Mouse (Mus musculus) B cell, adult 2 months (primary cell): Measurements from ENCODE around the gene Fancl.
"Not testable (repeated sequence)": the region's sequence is repeated elsewhere in the genome, so short reads cannot be mapped to it uniquely, and the experiment has no call there.

Experiments used
- DNase-seq, 2 experiments: peaks; one replicate each; pipeline ENCODE4 v3.0.0; 2022

Fancl gene

DNA sequence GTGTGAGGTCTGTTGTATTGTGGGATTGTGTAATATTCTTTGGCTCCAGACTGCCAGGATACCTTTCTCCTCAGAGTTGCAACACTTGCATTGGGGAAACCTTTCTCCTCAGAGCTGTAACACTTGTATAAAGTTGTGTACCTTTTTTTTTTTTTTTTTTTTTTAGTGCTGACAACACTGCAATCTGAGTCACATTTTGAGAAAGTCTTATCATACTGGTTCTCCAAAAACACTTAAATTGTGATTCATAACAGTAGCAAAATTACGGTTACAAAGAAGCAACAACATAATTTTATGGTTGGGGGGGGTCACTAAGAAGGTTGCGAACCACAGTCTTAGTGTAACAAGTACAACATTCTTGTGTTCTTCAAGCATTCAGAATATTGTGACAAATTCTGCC lies at the start of gene Fancl:
TSS of gene Fancl (plus strand) at position 165 of the 400 bp plus-strand sequence.
- no peak for DNase-seq

DNA sequence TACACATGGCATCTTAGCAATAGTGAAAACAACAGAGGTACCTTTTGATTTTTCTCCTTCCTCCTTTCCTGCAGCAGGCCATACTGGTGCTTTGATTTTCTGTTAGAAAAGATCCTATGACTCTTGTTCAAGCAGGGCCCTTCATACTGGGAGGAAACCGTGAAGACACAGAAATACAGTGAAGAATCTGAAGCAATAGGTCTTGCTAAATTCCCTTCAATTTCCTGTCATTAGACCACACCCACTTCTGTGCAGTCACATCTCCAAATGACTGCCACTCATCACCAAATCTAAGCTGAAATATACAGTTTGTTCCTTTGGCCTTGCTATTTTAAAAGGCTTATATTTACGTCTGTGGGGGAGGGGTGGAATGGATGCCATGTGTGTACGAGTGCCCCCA lies 49.1 kb upstream of the Fancl start:
- DNase-seq = no peak

DNA sequence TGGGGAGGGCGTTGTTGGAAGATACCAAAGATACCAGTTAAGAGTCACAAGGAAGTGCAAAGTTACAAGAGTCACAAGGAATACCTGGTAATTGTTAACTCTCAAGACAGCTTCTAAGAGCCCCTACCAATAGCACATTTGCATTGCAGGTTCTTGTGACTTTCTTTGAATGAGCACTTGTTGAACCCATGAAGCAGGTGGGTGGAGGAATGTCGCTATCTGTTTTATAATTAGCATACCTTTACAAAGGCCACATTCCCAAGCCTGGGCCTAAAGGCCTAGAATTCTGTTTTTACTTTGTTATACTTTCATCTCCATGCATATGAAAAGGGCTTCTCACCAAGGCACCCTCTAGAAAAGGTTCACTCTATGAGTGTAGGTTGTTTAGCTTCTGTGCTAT lies 15.8 kb upstream of the Fancl start:
- DNase-seq = not testable (repeated sequence)

DNA sequence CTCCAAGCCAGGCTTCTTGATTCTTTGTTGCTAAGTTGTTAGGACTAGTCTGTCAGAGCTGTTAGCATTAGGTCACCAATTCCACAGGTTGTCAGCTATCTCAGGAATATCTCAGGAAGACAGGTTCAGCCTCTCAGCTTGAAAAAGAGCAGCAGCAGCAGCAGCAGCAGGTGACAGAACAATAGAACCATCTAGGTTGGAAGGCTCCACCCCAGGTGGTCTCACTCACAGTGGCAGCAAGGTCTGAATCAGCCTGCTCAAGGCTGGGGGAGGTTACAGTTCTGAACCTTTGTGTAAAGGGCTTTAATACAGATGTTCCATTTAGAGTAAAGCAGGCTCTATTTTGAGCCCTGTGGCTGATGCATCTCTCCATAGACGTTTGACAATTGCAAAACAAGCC lies 14.0 kb upstream of the Fancl start:
- DNase-seq = not testable (repeated sequence)

DNA sequence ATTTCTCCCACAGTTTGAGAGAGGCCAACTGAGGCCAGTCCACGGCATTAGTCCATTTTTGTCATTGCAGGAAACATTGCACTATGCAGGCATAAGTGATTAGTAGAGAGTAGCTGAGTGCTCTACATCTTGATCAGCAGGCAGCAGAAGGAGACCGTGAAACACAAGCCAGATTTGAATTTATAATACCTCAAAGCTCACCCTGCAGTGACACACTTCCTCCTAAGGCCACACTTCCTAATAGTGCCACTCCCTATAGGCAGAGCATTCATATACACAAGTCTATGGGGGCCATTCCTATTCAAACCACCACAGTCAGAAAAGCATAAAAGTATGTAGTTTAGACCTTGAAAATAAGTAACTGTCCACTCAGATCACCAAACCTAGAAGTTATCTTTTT lies 11.8 kb upstream of the Fancl start:
- no peak for DNase-seq

DNA sequence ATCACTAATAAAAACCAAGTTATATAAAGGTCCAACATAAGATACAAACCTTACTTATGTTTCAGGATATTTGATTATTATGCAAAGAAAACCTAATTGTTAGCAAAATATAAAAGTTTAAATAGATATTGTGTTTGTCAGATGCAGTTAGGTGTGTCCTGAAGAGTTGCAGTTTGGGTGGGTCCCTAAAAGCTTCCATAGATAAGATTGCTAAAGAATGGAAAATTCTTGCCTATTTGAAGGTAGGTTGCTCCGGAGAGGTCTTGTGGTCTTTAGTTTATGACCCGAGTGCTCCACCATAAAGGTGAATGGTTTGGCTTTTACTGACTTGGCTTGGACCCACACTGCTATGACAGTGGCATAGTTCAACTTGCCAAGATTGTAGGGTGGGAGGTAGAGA lies 7.9 kb upstream of the Fancl start:
- DNase-seq = no peak

DNA sequence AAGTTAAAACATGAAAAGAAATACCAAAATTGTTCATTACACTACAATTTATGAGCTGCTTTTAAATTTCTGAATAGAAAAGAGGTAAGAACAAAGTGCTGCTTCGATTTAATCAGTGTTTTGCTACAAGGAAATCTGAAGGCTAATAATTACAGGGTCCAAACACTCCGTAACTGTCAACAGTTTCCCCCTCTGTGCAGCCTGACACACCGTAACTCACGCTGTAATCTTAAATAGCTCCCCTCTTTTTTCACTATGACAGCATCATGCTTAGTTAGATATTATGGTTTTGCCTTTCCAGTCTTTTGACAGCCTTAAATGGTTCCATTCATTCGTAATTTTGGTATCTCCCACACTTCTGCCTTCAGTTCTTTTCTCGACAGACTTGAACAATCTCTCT lies 4.4 kb upstream of the Fancl start:
- DNase-seq = no peak

DNA sequence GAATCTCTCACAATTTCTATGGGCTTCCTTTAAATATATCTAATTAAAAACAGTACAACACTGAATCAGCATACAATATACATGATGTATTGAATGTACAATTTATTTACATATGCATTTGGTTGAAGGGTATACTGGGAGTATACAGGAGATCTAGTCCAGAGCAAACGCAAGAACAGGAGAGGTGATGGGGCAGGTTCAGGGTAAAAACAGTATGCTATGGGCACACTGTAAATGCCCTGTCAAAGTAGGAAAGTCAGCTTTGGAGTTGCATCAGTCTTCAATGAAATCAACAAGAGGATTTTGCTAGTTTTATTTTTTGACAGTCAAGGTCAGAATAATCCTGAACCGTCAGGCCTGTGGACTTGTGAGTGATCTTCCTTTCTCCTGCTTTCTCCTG lies 743 bp downstream of the Fancl start:
- DNase-seq = no peak

DNA sequence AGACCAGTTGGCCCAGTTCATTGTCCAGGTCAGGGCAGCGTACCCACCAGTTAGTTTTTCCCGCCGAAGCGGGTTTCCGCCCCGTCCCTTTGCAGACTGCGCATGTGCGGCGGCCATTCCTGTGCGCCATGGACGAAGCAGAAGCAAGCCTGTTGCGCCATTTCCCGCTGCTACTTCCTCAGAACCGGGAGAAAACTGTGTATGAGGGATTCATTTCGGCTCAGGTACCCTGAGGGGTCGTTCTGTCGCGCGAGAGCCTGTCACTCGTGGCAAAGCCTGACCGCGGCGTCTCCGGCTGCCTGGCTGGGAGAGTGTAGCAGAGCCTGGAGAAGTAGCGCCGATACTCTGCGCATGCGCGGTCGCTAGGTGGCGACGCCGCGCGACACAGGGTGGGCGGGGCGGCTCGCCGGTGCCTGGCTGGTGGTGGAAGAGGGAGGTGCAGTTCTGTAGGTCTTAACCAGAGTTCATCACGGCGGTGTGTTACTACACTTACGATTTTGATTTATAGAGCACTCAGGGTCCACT lies 1.2 kb downstream of the Fancl start:
- DNase-seq = peak; percentile 95 to 96

DNA sequence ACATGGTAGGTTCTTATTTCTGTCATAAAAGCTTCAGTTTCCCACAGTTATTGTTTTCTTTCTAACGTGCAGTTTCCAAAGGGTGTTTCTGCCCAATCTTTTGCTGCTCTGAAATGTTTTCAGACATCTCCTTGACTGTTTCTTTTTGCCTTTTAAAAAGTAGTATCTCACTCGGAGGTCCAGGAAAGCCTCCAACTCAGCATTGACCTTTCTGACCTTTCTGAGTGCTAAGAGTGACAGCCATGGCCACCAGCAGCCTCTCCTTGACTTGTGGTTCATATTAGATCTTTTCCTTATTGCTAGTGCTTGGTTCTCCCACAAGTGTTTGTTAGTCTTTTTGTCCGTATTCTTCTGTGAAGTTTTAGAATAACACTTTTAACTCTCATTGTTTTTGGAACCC lies 9.6 kb downstream of the Fancl start:
- no peak for DNase-seq

DNA sequence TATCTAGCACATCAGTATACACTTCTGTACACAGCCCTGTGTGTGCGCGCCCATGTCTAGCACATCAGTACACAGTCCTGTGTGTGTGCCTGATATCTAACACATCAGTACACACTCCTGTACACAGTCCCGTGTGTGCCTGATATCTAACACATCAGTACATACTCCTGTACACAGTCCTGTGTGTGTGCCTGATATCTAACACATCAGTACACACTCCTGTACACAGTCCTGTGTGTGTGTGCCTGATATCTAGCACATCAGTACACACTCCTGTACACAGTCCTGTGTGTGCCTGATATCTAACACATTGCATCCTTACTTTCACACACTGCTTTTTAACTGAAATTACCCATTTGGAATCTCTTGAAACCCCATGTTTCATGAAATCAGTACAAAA lies 27.0 kb downstream of the Fancl start:
- DNase-seq = no peak

DNA sequence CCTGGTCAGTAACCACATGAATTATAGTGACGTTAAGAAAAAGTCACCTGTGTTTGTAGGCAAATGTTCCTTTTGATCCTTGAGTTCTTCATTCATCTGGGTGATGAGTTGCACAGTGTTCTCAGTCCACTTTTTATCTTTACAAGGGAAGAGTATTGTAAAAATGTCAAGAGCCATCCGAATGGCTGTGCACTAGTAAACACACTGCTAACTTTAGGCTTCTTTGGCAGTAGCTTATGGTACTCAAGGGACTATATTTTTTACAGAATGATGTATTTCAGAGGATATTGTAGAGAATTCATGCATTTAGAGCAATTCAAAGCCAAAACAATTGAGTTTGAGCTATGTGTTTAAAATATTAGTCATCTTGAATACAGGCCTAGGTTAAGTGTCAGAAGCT lies 35.5 kb downstream of the Fancl start:
- DNase-seq = no peak

DNA sequence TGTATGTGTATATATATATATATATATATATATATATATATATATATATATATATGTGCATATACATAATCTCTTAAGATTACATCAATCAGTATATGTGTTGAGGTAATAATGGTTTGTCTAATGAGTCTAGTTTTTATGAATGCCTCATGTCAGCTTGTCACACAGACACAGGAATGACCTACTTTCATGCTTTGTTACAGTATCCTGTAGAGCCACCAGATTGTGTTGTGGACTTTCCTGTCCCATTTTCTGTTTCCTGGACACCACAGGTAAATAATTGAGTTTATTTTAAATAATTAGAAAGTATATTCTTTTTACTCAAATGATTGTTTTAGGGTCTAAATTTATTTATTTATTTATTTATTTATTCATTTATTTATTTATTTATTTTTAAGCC lies 48.3 kb downstream of the Fancl start:
- DNase-seq = no peak

DNA sequence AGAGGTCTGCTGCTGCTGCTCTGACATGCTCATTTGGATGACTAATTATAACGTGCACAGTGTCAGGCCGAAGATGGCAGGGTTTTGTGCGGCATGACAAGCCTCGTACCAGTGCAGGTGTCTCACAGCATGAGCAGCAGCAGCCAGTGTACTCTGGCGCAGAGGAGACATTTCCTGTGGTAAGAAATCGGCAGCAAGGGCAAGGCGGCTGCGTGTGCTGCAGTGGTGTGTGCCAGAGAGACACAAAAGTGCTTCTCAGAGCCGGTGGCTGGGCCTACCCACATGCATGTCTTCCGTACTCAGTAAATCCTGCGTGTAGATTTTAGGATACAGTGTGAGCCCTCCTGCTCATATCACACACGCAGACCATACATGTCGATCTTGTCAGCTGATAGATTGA lies 51.9 kb downstream of the Fancl start:
- peak in 1 of 2 experiments; percentile 3 for DNase-seq

DNA sequence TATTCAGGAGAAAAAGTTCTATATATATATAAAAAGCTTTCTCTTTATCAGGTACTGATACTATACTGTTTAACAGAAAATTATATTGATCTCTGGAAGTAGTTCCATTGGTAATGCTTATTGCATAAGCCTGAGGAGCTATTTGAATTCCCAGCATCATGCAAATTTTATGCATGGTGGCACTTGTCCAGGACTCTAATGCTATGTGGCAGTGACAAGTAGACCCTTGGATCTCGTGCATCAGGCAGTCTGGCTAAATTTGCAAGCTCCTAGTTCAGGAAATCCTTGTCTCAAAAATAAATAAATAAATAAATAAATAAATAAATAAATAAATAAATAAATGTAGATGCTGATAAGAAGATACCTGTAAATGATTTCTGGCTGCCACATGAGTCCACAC lies 55.2 kb downstream of the Fancl start:
- no peak for DNase-seq

DNA sequence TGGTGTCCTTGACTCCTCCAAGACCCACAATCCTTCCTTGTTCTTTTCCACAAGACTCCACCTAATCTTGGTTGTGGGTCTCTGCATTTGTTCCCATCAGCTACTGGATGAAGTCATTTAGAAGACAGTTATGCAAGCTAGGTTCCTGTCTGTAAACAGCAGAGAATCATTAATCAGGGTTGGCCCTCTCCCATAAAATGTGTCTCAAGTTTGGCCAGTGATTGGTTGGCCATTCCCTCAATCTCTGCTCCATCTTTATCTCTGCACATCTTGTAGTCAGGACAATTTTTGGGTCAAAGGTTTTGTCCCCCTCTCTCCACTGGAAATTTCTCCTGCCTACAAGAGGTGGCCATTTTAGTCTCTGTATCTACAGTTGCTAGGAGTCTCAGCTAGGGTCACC lies 58.4 kb downstream of the Fancl start:
- no peak for DNase-seq

DNA sequence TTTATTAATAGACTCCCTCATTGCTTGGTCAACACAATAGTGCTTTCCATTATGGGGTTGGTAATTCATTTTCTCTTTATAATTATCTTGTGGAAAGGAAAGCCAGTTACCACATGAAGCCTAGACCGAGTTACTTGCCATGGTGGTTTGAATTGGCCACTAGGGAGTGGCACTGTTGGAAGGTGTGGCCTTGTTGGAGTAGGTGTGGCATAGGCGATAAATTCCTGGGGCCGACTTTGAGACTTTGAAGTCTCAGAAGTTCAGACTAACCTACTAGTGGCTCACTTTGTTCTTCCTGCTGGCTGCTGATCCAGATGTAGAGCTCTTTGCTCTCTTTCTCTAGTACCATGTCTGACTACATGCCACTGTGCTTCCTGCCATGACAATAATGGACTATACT lies 63.9 kb downstream of the Fancl start:
- no peak for DNase-seq

DNA sequence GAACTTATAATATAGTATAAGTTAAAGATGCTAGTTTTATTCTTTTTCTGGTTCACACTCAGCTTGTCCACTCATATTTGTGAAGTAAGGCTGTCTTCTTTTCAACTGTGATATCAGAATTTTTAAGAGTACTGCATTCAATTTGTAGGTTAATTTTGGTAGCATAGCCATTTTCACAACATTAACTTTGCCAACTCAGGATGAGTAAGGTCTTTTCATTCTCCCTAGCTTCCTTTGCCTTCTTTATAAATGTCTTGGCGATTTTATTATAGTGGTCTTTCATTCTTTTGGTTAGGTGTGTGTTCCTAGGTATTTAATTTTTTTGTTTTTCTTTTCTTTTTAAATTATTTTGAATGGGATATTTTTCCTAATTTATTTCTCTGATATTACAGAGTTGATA lies 64.7 kb downstream of the Fancl start:
- DNase-seq = no peak

DNA sequence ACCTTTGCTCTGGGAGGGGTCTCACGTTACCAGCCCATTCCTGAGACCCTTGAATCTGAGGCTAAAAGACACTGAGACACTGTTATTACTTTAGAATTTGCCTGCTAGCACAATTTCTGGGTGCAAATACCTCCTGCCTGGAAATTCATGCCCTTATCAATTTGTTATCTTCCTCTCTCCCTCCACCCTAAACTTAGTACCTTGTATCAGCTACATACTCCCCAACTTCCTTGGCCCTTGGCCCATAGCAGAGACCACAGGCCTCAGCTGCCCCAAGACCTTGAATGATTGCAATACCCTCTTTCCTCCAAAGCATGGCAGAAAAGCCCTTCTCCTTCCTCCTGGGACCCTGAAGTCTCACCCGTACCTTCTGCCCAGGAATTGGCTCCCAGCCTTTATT lies 65.3 kb downstream of the Fancl start:
- no peak for DNase-seq

DNA sequence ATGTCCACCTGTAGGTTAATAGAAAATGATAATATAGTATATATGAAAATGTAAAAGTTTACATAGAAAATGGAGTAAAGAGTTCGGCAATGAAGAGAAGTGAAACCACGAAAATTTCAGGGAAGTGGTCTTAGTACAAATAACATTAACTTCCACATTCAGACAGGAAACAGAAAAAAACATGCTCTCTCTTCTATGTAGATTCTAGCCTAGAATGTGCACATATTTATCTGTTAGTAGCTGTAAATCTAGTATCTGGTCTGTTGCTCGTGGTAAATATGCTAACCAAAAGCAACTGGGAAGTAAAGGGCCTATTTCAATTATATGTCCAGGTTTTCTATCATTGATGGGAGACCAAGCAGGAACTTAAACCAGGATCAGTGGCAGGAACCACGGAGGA lies 66.8 kb downstream of the Fancl start:
- peak in 1 of 2 experiments; percentile 19 for DNase-seq

DNA sequence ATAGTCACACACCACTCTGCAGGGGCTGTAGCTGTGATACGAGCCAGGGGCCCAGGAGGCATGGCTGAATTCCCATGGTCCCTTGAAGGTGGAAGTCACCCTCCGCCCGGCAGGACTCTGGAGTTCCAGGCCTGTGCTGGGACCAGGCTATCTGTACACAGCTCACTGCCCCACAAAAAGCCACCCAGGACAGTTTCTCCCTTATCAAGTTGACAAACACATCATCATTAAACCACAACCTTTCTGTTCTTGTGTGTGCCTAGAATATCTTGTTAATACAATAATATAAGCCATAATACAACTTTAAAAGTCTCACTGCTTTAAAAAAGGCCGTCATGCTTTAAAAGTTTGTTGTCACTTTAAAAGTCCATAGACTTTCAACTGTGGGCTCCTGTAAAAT lies 68.1 kb downstream of the Fancl start:
- no peak for DNase-seq

DNA sequence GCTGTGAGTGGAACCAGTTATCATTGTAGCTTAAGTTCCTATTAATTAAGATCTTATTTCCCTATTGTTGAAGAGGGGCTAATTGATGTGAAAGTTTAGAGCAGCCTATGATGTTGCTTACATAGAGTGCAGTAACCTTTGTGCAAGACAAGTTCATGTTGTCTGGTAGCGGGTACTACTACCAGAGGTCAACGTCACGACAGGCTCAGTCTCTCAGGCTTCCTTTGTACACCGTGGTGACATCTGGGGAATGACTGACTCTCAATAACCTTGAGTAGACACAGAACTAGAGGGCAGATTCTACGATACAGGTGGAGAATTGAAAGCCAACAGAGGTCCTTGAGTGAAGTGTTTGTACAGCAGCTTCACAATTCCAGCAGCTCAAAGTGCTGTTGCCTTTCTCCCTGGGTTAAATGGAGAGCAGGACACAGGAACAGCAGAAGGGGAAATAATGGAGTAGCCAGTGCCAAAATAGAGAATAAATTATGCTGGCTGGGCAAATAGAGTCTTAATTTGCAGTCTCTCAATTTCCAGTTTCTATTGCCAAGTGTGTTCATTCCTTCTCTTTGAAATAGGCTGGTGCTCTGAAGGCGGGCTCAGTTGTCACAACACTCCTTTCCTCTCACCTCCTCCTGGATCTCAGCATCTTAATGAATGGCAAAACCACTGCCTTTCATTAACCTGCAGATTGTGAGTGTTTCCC lies 91.3 kb downstream of the Fancl start:
- no peak for DNase-seq

DNA sequence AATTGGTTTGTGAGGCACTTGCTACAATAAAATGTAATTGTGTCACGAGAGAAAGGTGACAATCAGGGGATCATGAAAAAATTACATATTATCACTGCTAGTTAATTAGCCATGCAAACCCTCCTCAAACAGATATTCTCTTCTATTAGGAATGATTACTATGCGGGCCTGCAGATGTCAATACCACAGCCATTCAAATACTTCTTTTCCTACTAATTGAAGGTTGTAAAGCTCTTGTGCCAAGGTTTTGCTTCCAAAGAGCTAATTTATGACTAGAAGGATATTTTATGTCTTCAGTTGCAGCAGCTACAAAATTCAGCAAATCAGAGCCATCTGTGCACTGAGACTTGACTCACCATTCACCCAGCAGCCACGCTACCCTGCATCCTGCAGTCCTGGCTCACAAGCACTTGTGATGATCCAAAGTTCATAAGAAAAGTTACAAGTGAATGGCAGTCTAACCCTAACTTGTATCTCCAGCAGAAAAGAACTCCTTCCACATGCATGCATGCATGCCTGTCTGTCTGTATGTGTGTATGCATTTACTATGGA lies 95.8 kb downstream of the Fancl start:
- no peak for DNase-seq

DNA sequence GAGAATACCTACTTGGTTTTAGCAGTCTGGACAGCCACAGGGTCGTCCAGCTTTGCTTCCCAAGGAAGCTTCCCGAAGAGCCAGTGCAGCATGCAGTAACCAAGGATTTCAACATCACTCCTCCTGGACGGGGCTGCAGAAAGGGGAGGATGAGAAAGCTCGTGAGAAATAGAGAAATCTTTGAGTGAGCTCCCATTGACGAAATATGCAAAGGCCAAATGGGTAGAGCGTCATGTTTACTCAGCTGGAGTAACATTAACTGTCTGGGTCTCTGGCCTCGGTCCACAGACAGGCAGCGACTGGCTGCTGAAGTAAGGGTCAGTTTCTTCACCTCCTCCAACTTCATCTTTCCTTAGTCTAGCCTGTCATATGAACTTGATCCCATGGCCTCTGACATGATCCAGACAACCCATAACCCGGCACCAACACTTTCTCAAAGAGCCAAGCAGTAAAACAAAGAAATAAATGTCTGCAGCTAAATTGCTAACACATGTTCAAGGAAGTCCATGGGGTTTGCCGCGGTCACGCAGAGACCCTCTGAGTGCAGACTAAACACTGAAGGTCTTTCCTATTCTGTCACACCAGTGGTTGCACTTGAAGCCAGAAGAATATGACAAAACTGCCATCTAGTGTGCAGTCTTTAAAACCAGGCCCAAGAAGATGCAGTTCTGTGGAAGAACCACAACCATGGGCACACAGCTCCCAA lies 104.0 kb downstream of the Fancl start:
- DNase-seq = peak in 1 of 2 experiments; percentile 2
